ENCODE assay signal across 8 mouse cellular contexts in the genomic region with DNA sequence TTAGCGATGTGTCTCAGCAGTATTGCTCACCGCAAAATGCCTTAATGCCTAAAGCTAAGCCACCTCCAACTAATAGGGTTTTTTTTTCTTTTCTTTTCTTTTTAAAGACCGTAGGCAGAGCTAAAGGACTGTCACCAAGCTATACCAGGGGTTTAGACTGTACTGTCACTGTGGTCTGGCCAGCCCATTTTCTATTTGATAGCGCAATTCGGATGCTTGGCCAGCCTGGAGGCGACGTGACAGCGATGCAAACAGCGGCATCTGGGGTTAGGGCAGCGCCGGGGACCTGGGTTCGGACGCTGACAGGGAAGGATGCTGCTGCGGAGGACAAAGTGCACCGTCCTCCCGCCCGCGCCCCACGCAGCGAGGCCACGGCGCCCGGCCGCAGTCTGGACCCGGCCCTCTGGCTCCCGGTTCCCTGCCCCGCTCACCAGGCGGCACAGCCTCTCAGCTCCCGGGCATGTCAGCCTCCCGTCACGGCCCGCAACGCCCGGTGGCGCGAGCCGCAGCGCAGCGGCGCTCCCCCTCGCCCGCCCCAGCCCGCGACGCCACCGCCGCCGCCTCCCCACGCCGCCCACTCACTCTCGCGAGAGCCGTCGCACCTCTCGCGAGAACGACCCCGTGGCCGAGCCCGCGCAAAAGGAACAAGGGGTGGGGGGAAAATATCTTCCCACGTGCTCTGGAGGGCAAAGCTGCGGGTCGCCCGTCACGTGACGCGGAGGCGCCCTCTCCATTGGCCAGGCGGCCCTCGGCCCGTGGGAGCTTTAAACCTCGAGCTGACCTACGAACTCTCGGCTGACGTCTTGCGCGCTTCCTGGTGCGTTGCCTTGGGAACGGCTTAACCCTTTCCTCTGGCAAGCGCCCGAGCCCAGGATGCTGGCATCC. TPM values are rescaled to one million over a fixed set of nuclear protein-coding genes. Genes with fewer than 3 reads are reported as not detected.
DNase-seq lines count a peak whose midpoint lies in the region; ATAC-seq and TF ChIP-seq lines count a peak whose summit lies in the region.

Gene Akap11 (minus strand): TSS at position 528 of the 885 bp plus-strand sequence.

- no peak for TF ChIP-seq CTCF in layer of hippocampus, adult 2 months (conservative IDR thresholded peaks at IDR 0.05)
- no peak for TF ChIP-seq CTCF in lung, embryonic 14.5 days (IDR thresholded peaks at IDR 0.05; ENCODE audit: low read depth)
- no peak for TF ChIP-seq CTCF in olfactory bulb, adult 2 months (IDR thresholded peaks at IDR 0.05; ENCODE audit: insufficient read depth, low read depth, low read length)
- peak; percentile 41; the same call in 1 of the 2 replicates for TF ChIP-seq CTCF in thymus, adult 2 months (IDR thresholded peaks at IDR 0.05; ENCODE audit: borderline replicate concordance, control insufficient read depth, extremely low read depth, insufficient read depth, low read length, poor library complexity)

- under 1% methylated on average over 62 of the region's 82 CpGs for WGBS in forebrain, embryonic 15.5 days
- WGBS in lung, embryonic 14.5 days, result under 1% methylated on average over 82 of the region's 82 CpGs
- WGBS in olfactory bulb, adult 2 months, result under 1% methylated on average over 82 of the region's 82 CpGs
- WGBS in thymus, adult 2 months, result under 1% methylated on average over 81 of the region's 82 CpGs

- H3K9ac ChIP-seq in forebrain, embryonic 15.5 days (replicated peaks), result peak within 1 kb of the TSS; percentile 93
- H3K9ac ChIP-seq in lung, embryonic 14.5 days, result peak within 1 kb of the TSS; percentile 94

- H3K4me2 ChIP-seq in forebrain, embryonic 15.5 days (replicated peaks), result peak within 1 kb of the TSS; percentile 77
- H3K4me2 ChIP-seq in lung, embryonic 14.5 days, result peak within 1 kb of the TSS; percentile 78

- H3K27me3 ChIP-seq in forebrain, embryonic 15.5 days, result no peaks in the 10 kb centered on the region
- H3K27me3 ChIP-seq in lung, embryonic 14.5 days (ENCODE audit: insufficient read depth, low read length), result no peaks in the 10 kb centered on the region
- H3K27me3 ChIP-seq in thymus, adult 2 months (ENCODE audit: control insufficient read depth, insufficient read depth, low read length), result no peaks in the 10 kb centered on the region

- peak within 1 kb of the TSS; percentile 92 for H3K27ac ChIP-seq in forebrain, embryonic 15.5 days (replicated peaks)
- H3K27ac ChIP-seq in layer of hippocampus, adult 2 months, result peak within 1 kb of the TSS; percentile 99
- peak within 1 kb of the TSS; percentile 87 for H3K27ac ChIP-seq in lung, embryonic 14.5 days (ENCODE audit: low read depth)
- H3K27ac ChIP-seq in olfactory bulb, adult 2 months (ENCODE audit: insufficient read depth, low read depth, low read length), result peak within 1 kb of the TSS; percentile 98
- no peak within 1 kb of the TSS; the same call in 1 of the 2 replicates for H3K27ac ChIP-seq in thymus, adult 2 months (ENCODE audit: control insufficient read depth, insufficient read depth, low read length)

- H3K4me3 ChIP-seq in forebrain, embryonic 15.5 days, result peak within 1 kb of the TSS; percentile 68
- peak within 1 kb of the TSS; percentile 99 for H3K4me3 ChIP-seq in layer of hippocampus, adult 2 months
- peak within 1 kb of the TSS; percentile 87 for H3K4me3 ChIP-seq in lung, embryonic 14.5 days (ENCODE audit: low read depth, low read length)
- peak within 1 kb of the TSS; percentile 66 for H3K4me3 ChIP-seq in olfactory bulb, adult 2 months (ENCODE audit: insufficient read depth, low read depth, low read length)
- H3K4me3 ChIP-seq in thymus, adult 2 months (ENCODE audit: control insufficient read depth, insufficient read depth, low read length), result peak within 1 kb of the TSS; percentile 91

- peak; percentile 94 for ATAC-seq in forebrain, embryonic 15.5 days (replicated peaks)
- ATAC-seq in lung, embryonic 14.5 days (ENCODE audit: insufficient read depth), result peak; percentile 96

- no peaks in the 10 kb centered on the region for H3K36me3 ChIP-seq in forebrain, embryonic 15.5 days
- no peaks in the 10 kb centered on the region for H3K36me3 ChIP-seq in lung, embryonic 14.5 days (ENCODE audit: insufficient read depth)
- no peaks in the 10 kb centered on the region for H3K36me3 ChIP-seq in thymus, adult 2 months (ENCODE audit: control insufficient read depth, insufficient read depth, low read length)

- peaks cover 35% of the 10 kb centered on the region for H3K4me1 ChIP-seq in forebrain, embryonic 15.5 days
- peaks cover 15% of the 10 kb centered on the region for H3K4me1 ChIP-seq in lung, embryonic 14.5 days (ENCODE audit: insufficient read depth)
- peaks cover 5% of the 10 kb centered on the region for H3K4me1 ChIP-seq in olfactory bulb, adult 2 months (ENCODE audit: control insufficient read depth, insufficient read depth, low read length)
- peaks cover 4% of the 10 kb centered on the region for H3K4me1 ChIP-seq in thymus, adult 2 months (replicated peaks; ENCODE audit: control insufficient read depth, insufficient read depth, low read length)

- intact Hi-C loops in heart, postnatal 25 days (cut with DNase I), result no loop called here

- H3K9me3 ChIP-seq in forebrain, embryonic 15.5 days, result no peaks in the 10 kb centered on the region
- no peaks in the 10 kb centered on the region for H3K9me3 ChIP-seq in lung, embryonic 14.5 days (ENCODE audit: low read depth, low read length)

- TF ChIP-seq POLR2A in olfactory bulb, adult 2 months (IDR thresholded peaks at IDR 0.05; ENCODE audit: insufficient read depth, low read depth, low read length), result peak; percentile 89
- TF ChIP-seq POLR2A in thymus, adult 2 months (IDR thresholded peaks at IDR 0.05; ENCODE audit: control insufficient read depth, extremely low read depth, insufficient read depth, low read length, poor library complexity), result peak; percentile 87

- DNase-seq in ES-CJ7 (ENCODE audit: low read depth, low spot score), result peak; percentile 98
- peak; percentile 95 for DNase-seq in cerebellum, adult 11 months
- peak; percentile 93 for DNase-seq in heart, postnatal 25 days (ENCODE audit: low spot score)
- peak; percentile 94 to 96 for DNase-seq in layer of hippocampus, adult 2 months (ENCODE audit: low spot score in 2 of 2)
- peak; percentile 97 for DNase-seq in lung, embryonic 14.5 days
- DNase-seq in thymus, adult 2 months, result peak; percentile 92

RNA-seq across cellular contexts. Expression of gene Akap11, which starts in this region (rescaled TPM):
- polyA plus RNA-seq in forebrain, embryonic 15.5 days (2015; fragmentation: Nextera tagmentation; extraction: Ambion mirVana), result 38.5 and 39.2 TPM in 2 replicates
- 10 to 100 TPM; 28.8 to 34.4 TPM for total RNA-seq in heart, postnatal 25 days (2021)
- 100 to 1,000 TPM; 194 to 196 TPM for total RNA-seq in layer of hippocampus, adult 2 months (2021)
- 18.3 and 18.9 TPM in 2 replicates for polyA plus RNA-seq in lung, embryonic 14.5 days (2014; fragmentation: Nextera tagmentation; extraction: Ambion mirVana)
- polyA plus RNA-seq in olfactory bulb, adult 2 months (2012; ENCODE audit: insufficient read depth, insufficient read length, low replicate concordance, missing spikeins), result 69.6 TPM in 1 of 2 replicates, not detected in the other
- 7.5 and 8.2 TPM in 2 replicates for polyA plus RNA-seq in thymus, adult 2 months (2012; rRNA removed)

Comparison
In these comparisons a context has a peak if more than half of its experiments do, and no peak if none do; other contexts are left out.
1. RNA of gene Akap11 (total RNA-seq): 194 to 196 TPM in layer of hippocampus, adult 2 months; 28.8 to 34.4 TPM in heart, postnatal 25 days; every median in the first group is over 4 times any median in the second.
2. Peak in every context shown above with its lines, with median percentiles within 50 percentile points of each other: DNase-seq and H3K4me3 ChIP-seq.